Mouse (Mus musculus): Measurements from ENCODE around the gene Hnrnpl.
A peak's percentile ranks its signal among the peaks of the same experiment; 100 is the strongest.

Hnrnpl gene

DNA sequence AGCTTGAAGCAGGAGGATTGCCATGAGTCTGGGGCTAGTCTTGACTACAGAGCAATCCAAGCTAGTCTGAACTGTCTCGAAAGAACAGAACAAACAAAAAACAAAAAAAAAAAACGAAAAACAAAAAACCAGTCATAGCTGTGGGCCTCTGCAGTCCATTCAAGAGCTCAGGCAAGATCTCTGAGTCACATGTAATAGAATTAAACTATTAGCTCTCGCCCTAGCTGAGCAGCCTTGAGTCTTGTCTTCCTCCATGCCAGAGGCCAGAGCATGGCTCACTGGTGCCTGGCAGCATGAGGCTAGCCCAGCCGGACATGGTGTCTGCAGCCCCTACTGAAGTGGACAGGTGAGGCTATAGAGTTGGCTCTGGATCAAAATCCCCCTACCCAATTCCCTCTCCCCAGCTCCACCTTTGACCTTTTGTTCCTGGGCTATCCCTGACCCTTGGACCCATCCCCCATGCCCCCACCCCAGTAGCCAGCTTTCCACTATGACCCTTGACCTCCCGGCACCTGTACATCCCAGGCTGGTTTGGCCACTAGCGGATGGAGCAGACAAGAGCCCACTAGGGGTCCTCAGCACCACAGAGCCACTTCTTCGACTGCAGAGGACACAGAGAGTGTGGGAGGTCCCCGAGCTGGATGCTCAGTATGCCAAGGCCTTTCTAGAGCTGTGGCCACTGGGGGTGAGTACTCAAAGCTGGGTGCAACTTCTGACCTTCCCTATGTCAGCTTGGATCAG, 18.1 kb upstream of the Hnrnpl start:
- DNase-seq, result no peak

DNA sequence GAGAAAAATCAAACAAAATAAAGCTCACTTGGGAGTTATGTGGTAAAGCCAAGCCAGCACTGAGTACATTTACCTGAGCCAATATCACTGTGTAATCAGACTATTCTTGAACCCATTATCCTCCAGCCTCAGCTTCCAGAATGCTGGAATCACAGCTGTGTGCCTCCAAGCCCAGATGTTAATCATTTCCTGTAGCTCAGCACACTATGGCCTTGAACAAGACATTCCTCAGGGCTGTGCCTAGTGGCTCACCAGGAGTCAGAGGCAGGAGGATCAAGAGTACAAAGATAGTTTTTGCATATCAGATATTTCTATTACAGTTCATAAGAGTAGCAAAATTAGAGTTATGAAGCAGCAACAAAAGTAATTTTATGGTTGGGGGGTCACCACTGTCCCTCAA, 16.6 kb upstream of the Hnrnpl start:
- no peak for DNase-seq

DNA sequence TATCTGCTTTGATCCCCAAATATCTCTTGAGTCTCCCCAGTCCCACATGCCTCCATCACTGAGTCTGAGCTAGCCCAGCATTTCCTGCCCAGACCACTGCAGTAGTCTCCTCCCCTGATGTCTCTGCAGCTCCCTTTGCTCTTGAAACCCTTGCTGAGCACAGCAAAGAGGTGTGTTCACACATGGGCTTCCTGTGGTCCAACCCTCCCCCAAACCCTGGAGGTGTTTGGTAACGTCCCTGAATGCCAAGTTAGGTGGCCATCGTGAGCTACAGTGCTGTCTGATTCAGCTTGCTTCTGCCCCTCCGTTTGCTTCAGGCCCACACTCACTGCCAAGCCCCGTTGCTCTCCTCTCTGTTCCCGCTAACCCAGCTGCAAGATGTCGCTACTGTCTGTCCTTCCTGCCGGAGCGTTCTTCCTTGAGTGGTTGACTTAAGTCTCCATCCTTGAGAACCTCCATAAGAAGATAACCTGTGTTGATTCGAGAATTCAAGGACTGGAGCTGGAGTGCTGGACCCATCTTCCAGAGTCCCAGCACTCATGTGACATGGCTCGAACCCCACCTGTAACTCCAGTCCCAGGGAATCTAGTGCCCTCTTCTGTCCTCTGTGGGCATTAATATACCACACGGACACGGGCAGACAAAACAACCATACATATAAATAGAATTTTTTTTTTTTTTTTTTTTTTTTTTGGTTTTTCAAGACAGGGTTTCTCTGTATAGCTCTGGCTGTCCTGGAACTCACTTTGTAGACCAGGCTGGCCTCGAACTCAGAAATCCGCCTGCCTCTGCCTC, 15.8 kb upstream of the Hnrnpl start:
- no peak for DNase-seq

DNA sequence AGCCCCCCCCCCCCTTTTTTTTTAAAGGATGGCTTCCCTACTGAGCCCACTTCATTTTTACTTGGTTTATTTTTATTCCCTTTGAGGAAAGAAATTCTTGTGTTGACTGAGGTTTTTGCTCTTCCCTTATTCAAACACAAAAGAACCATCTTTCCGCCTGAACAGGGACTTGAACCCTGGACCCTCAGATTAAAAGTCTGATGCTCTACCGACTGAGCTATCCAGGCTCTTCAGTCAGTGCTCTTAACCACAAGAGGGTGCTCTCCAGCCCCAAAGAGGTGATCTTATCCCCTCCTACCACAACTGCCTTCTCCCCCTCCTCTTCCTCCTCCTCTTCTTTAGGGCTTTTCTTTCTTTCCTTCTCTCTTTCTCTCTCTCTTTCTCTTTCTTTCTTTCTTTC, 14.5 kb upstream of the Hnrnpl start:
- peak in 1 of 2 experiments; percentile 41 for DNase-seq

DNA sequence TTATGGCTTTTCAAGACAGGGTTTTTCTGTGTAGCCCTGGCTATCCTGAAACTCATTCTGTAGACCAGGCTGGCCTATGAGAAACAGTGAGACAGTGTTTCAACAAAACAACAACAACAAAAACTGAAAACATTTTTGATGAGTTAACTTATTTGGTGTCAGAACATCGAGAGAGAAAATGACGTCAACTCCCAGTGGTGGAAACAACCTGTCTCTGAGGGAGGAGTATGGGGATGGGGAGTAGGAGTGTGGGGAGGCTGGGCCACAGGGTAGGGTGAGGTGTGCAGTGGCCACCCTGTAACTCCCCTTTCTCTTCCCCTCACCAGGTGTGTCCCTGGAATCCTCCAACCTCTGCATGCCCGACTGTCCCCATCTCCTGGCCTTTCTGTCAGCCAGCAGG, 13.8 kb upstream of the Hnrnpl start:
- no peak for DNase-seq

DNA sequence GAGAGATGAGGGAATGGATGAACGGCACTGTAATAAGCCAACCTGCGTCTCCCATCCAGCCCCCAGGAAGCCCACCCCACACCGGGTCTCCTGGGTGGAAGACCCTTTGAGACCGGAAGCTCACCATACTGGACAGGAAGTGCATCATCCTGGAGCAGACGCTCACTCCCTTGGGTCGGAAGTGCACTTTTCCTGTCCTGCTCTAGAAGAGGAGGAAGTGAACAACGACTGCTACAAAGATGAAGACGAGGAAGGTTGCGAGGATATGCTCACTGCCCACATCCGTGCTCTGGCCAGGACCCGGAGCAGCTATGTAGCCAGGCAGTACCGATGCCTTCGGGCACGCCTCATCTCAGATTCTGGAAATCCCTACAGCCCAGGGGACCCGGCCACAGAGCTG, 12.5 kb upstream of the Hnrnpl start:
- DNase-seq, result no peak

DNA sequence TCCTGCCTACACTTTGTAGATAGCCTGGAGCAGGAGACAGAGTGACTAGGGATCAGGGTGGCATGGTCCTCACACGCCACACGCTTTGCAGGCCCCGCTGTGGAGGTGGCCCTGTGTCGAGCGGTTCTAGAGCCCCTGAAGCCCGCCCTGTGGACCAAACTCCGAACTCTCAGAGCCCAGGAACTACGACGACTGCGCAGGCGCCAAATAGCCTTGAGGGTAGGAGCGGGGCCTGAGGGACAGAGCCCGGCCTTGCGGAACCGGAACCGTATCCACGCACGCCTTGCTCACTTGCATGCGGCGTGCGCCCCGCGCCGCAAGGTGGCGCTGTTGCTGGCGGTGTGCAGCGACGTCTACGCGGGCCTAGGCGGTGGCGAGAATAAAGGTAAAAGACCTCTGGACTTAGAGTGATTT, 11.8 kb upstream of the Hnrnpl start:
- peak; percentile 90 for DNase-seq

DNA sequence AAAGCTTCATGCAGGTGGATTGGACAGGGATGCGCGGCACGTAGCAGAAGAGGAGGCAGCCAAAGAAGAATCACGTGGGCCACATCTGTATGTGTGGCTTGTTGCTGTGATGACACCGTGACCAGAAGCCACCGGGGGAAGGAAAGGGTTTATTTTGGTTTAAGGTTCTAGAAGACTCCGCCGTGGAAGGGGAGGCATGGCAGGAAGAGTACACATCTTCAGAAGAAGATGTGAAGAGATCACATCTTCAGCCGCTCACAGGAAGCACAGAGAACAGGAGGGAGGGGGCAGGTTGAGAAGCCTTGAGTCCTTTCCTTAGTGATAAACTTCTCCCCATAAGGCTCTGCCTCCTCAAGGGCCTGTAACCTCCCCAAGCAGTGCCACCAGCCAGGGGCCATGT, 8.3 kb upstream of the Hnrnpl start:
- DNase-seq, result no peak

DNA sequence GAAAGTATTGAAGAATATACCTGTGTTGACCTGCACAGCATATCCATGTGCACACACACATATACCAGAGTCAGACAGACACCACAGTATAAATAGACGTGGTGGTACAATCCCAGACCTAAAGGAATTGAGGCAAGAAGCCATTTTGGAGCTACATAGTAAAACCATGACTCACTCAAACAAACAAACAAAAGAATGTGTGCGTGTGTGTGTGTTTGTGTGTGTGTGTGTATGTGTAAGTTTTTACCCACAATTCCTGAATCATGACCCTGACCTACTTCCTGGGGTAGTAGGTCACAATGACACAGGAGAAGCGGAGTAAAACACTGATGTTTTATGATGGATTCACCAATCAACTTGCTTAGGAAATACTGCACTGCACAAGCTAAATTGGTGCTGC, 6.9 kb upstream of the Hnrnpl start:
- DNase-seq, result no peak

DNA sequence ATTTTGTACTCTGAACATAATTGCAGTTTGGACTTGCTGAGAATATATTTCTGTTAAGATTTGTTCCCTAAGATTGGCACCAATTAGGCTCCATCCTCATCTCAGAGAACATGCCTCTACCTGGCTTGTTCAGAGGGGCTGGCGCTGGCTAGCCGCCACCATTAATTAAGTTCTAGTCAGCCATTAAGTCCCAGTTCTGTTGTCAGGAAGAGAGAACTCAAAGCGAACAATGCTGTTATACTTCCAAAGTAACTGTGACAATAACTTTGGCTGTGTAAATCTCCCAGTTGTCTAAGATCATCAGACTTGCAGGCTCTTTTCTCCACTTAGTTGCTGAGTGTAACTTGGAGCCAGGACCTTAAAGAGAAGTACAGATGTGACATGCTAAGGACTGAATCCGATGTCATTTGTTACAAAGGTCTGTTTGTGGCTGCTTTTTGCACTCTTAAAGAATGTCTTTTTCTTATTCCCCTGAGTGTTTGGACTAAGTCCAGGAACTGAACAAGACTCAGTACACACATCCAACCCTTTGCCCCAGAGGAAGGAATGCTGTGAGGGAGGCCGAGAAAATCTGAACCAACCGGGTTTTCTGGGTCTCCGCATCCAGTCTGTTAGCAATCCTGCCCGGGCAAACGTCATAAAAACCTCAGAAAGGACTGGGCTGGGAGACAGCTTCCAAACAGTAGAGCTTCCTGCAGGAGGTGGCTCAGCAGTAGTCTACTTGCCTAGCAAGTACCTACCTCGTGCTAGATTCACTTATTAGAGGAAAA, 6.3 kb upstream of the Hnrnpl start:
- no peak for DNase-seq

DNA sequence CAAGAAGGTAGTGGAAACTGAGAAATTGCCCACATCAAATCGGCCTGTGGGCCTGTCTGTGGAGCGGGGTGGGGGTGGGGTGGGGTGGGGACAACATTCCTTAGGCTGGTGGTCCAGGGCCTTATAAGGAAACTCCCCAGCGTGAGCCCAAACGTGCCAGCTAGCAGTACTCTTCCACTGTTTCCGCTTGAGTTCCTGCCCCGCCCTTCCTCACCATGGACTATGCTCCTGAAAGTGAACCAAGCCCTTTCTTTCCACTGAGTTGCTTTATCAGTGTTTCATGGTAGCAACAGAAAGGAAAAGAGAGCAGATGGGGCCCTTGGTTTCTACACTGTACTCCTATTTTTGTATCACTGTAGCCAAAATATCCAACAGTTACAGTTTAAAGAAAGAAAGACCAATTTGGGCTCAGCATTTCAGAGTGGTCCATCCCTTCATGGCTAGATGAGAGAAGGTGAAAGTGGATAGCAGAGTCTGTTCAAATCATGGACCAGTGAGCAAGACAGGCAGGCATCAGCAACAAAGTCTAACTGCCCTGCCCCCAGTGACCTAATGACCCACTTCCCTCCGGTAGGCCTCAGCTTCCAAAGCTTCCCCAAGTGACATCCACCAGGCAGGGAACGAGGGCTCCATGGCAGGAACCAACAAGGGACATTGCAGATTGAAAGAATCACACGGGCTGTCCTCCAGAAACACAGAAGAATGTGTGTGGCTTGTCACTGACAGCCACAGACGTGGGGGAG, 5.3 kb upstream of the Hnrnpl start:
- no peak for DNase-seq

DNA sequence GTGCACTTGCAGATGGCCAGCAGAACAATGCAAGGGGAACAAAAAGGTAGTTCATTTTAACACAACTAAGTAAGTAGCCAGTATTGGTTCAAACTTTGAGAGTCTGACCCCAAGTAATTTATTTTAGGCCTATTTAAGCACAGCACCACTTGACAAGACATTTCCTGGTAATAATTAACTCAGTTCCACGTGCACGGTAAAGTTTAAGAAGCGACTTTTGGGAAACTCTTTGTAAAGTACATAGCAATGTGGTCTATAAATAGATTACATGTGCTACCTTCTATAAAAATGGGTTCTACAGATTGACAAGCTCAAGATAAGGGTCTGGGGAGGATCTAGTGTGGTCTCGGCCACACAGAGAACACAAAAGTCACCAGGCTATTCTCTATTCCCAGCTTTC, 4.6 kb upstream of the Hnrnpl start:
- DNase-seq, result no peak

DNA sequence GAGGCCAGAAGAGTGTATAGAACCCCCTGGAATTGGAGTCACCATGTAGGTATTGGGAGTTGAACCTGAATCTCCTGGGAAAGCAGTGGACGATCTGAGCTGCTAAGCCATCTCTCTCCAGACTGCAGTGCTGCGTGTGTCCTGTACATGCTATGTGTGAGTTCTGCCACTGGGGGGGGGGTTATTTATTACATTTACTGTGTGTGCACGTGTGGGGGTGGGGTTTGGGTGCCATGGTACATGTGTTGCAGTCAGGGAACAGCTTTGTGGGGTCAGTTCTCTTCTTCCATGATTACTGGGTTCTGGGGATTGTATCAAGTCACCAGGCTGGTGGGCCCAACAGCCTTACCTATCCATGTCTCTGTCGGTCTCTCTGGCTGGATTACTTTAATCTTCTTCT, 1.5 kb upstream of the Hnrnpl start:
- DNase-seq, result peak in 1 of 2 experiments; percentile 55

DNA sequence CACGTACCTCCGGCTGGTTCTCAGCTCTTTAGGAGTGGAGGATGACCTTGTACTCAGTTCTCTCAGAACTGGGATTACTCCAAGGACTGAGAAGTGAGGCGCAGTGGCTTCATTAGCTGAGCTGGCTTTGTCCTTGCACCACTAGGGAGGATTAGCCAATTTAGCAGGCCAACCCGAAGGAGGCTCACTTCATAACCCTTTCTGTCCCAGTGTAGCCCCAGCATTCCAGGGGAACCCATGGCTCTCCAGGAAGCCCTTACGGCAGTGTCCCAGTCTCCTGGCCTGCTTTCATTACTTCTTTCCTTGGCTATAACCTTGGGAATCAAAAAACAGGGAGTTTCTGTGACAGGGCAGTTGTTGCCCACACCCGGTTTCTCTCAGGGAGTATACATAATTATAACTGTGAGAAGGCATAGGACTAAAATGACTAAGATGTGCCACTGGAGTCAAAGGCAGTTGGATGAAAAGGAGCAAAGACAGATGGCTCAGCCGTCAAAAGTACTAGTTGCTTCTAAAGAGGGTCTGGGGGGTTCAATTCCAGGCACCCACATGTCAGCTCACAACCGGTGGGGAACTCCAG, 610 bp upstream of the Hnrnpl start:
- no peak for DNase-seq

DNA sequence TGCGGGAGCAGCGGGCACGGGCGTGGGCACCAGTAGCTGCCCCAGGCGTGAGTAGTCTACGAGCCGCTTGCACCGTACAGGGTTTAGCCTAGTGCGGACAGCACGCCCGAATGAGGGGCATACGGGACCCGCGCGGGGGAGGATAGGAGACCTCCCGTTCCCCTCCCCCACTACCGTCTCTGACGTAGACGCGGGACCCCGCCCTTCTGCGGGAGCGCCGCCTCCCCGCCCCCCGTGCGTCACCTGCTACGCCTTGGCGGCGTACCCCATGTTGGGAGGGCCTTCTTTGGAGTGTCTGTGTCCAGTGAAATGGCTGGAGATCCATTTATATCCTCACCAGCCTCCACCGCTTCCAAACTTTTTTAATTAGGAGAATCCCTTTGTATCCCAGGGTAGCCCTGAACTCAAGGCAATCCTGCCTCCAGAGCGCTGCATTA, 634 bp downstream of the Hnrnpl start:
- DNase-seq, result peak; percentile 98 to 99

DNA sequence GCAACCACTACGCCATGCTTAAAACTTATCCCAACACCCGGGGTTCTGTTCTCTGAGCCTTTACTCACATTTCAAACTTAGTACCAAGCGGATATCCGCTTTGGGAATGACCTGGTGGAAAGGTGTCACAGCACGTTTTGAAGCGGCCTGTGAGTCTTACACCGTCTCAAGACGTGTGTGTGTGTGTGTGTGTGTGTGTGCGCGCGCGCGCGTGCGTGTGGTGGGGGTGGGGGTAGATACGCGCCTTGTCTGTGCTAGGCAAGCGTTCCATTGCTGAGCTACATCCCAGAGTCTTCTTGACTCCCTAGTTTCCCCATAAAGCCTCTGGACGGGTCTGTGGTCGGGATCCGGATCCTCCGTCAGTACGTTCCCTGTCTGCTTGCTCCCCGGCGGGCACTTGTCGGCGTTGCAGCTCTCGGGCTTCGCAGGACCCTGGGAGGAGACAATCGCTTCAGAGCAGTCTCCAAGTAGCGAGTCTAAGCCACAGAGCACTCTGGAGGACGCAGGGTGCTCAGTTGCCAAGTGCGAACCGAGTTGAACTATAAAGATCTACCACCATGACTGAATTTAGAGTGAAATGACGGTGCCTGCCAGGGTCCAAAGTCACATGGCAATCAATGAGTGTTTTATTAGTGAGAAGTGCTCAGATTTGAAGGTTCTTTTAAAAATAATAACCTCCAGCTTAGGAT, 1.2 kb downstream of the Hnrnpl start:
- DNase-seq, result peak; percentile 75 to 83

DNA sequence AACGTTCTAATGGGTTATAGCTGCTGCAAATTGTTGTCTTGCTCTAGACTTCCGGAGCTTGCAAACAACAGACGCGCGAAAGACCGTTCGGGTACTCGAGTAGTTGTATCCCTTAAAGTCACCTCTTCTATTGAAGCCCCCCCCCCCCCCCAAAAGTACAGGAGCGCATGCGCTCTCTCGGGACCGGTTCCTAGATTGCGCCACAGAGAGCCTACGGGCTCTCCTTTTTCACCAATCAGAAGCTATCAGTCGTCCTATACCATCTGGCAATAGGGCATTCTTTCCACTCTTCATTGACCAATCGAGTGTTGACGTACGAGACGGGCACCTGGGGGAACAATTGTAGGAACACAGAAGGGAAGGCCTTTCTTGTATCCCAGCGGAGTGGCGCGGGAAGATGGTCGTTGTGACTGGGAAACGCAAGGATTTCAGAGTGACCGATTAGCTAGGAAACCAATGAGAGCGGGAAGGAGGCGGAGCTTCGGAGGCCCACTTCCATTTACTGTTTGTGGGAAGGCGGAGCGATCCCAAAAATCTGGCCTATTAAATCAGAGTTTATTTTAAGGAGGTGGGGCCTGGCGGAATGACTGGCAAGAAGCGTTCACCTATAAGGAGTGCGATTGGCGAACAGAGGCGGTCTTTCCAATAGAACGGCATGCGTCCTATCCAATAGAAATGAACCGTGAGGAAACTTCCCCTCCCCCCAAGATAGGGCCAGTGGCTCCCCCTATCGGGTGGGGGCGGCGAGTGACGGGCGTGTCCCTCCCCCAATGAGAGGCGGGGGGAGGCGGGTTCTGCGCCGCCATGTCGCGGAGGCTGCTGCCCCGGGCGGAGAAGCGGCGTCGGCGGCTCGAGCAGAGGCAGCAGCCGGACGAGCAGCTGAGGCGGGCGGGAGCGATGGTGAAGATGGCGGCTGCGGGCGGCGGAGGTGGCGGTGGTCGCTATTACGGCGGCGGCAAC, 2.0 kb downstream of the Hnrnpl start:
- peak; percentile 99 for DNase-seq

DNA sequence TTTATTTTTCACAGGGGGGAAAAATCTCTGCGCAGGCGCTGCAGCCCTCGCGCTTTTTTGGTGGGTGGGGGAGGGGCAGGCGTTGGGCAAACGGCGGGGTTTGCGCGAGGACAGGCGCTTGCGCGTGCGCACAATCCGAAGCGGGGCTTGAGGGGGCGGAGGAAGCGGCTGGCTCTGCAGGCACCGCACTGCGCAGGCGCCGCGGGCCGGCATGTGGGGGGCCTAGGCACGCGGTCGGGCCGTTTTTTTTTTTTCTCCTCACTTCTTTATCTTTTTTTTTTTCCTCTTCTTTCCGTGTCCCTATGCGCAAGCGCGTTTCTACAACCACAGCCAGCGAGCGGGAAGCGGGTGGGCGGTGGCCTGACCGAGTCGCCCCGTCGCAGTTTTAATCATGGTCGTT, 2.9 kb downstream of the Hnrnpl start:
- DNase-seq, result peak; percentile 96 to 99

DNA sequence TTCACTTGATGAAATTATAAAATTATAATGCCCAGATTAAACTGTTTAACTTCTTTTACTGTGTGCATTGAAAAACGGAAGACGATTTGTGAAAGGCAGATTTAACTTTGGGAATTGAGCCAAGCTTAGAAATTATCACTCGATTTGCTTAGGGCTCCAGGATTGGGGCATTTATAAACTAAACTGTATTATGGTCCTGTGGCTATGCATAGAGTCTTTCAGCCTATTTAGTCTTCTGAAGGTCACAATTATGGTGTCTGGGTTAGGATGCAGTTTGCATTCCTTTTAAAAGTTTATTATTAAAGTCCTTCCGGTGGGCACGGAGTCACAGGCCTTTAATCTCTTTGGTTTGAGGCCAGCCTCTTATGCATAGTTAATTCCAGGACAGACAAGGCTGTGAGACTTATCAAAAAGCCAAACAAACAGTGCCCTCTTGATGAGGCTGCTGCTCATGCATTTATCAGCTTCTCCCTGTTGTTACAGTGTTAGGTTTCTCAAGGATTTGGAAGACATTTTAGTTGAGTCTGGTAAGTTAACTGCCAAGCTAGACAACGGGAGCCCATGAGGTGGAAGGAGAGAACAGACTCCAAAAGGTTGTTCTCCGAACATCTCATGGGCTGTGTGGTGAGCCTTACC, 3.4 kb downstream of the Hnrnpl start:
- DNase-seq, result no peak

DNA sequence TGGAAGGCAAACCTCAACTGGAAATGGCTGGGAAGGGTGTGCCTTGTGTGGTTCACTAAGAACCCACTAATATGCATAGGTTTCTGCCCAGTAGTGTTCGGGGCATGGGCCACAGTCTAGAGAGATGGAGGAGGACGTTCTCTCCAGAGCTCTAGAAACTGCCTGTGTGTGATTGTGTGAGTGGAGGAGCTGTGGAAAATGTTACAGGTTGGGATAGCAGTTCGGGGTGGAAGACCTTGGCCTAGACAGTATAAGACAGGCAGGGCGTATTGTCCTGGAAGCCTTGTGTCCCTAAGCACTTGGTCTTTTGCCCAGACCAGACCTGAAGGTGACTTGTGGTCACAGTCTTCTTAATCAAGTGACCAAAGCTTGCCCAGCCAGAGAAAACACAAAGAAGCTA, 4.1 kb downstream of the Hnrnpl start:
- DNase-seq, result no peak
